Mouse (Mus musculus) heart, postnatal 0 days (tissue): ENCODE results near the gene Map2k4. TPM values are rescaled to one million over a fixed set of nuclear protein-coding genes. Genes with fewer than 3 reads are reported as not detected.

Experiments used
- ATAC-seq: fragments of 200-750 bp; cut with Nextera tagmentation; 2 replicates; pipeline ENCODE4 v1.8.0; 2017; ENCODE audit warnings: low read depth, moderate number of reproducible peaks, moderate library complexity; ENCODE audit not compliant: insufficient read depth
- DNase-seq: peaks from one replicate; pipeline ENCODE4 v3.0.0-alpha.2; 2016; ENCODE audit warnings: low spot score
- H3K27ac ChIP-seq: fragments of 300-500 bp; sonication (generic); 2 replicates; pipeline ENCODE4 v1.5.1; 2014; ENCODE audit warnings: low read depth, mild to moderate bottlenecking
- H3K27me3 ChIP-seq: fragments of 300-500 bp; sonication (generic); 2 replicates; pipeline ENCODE4 v1.6.1; 2014; ENCODE audit warnings: low read length, mixed read lengths; ENCODE audit not compliant: control insufficient read depth, insufficient read depth
- H3K36me3 ChIP-seq: fragments of 300-500 bp; sonication (generic); replicated peaks from 2 replicates; pipeline ENCODE4 v1.6.1; 2014; ENCODE audit warnings: low read length, mixed read lengths; ENCODE audit not compliant: control insufficient read depth, insufficient read depth
- H3K4me1 ChIP-seq: fragments of 300-500 bp; sonication (generic); 2 replicates; pipeline ENCODE4 v1.6.1; 2014; ENCODE audit warnings: antibody characterized with exemption; ENCODE audit not compliant: control insufficient read depth, insufficient read depth
- H3K4me2 ChIP-seq: fragments of 300-500 bp; sonication (generic); 2 replicates; pipeline ENCODE4 v1.6.1; 2014; ENCODE audit warnings: low read depth, mild to moderate bottlenecking, low read length, moderate library complexity
- H3K4me3 ChIP-seq: fragments of 300-500 bp; sonication (generic); 2 replicates; pipeline ENCODE4 v1.5.1; 2014; ENCODE audit warnings: low read depth, low read length
- H3K9ac ChIP-seq: fragments of 300-500 bp; sonication (generic); replicated peaks from 2 replicates; pipeline ENCODE4 v1.6.1; 2014; ENCODE audit warnings: low read depth, low read length, mixed read lengths
- H3K9me3 ChIP-seq: fragments of 300-500 bp; sonication (generic); replicated peaks from 2 replicates; pipeline ENCODE4 v1.6.1; 2016; ENCODE audit warnings: low read length; ENCODE audit not compliant: control insufficient read depth
- CTCF ChIP-seq: IDR thresholded peaks from 2 replicates; pipeline ENCODE4 v1.5.1; 2016; ENCODE audit warnings: antibody characterized with exemption, control low read depth, low read depth
- EP300 ChIP-seq: IDR thresholded peaks from 2 replicates; pipeline ENCODE4 v1.6.1; 2016; ENCODE audit warnings: antibody characterized with exemption, low read depth
- WGBS: fragments of 180-500 bp; shearing (Covaris S2); extraction: QIAGEN DNeasy Blood & Tissue Kit; methylation state at CpG from one replicate; pipeline ENCODE4 v1.1.7; 2014; 5-methylcytosine and 5-hydroxymethylcytosine counted together
- polyA plus RNA-seq: library from polyadenylated mRNA; unstranded; fragments of >200 nt; fragmentation: Nextera tagmentation; extraction: Ambion mirVana; gene quantifications from 2 replicates; pipeline ENCODE4 v1.2.1, GENCODE M21; 2015
- total RNA-seq: library from RNA; depleted of rRNA; stranded (reverse); fragments of >200 nt; gene quantifications from 2 replicates; pipeline ENCODE4 v1.2.3, GENCODE M21; 2014; ENCODE audit warnings: low replicate concordance

Map2k4 gene
- total and polyA plus RNA-seq, 2 experiments from 2014 or later = 55.5 to 105 TPM

- ATAC-seq (no peak), DNase-seq (no peak)
- Histone ChIP-seq H3K9me3 (no peaks in the 10 kb centered on the region), H3K4me1 (peaks cover 4% of the 10 kb centered on the region; the same call in 1 of the 2 replicates), H3K27me3 (no peaks in the 10 kb centered on the region), H3K4me3 (no peak overlapping the region), H3K27ac (no peak overlapping the region), H3K4me2 (no peak overlapping the region), H3K9ac (no peak overlapping the region), H3K36me3 (peaks cover 31% of the 10 kb centered on the region)
- TF ChIP-seq CTCF (no peak), EP300 (no peak)
- WGBS = 87% methylated on average over 9 of the region's 9 CpGs
Observed at GRCm38 (mm10) chr11:65814381-65814780, 26.3 kb upstream of the Map2k4 start.

GRCm38 (mm10) chr11:65812088-65812487 lies 24.0 kb upstream of the Map2k4 start:
- WGBS = 38% methylated on average over 5 of the region's 5 CpGs
- no peak for TF ChIP-seq CTCF
- TF ChIP-seq EP300 = no peak
- Histone ChIP-seq H3K4me2 (no peak overlapping the region), H3K27me3 (no peaks in the 10 kb centered on the region), H3K9ac (no peak overlapping the region), H3K4me3 (no peak overlapping the region), H3K9me3 (no peaks in the 10 kb centered on the region), H3K27ac (no peak overlapping the region), H3K36me3 (peaks cover 23% of the 10 kb centered on the region), H3K4me1 (peaks cover 14% of the 10 kb centered on the region)
- no peak for DNase-seq
- ATAC-seq = no peak

- no peaks in the 10 kb centered on the region for H3K27me3 ChIP-seq
- H3K4me3 ChIP-seq = peak overlapping the region; percentile 75
- H3K4me2 ChIP-seq = peak overlapping the region; percentile 93
- no peak for TF ChIP-seq CTCF
- no peak for TF ChIP-seq EP300
- ATAC-seq (0 out of 2 replicates have a peak, but pooled peaks have one; percentile 1), DNase-seq (no peak)
- 39% methylated on average over 7 of the region's 7 CpGs for WGBS
- H3K9ac ChIP-seq = peak overlapping the region; percentile 79
- H3K27ac ChIP-seq = peak overlapping the region; percentile 95
- H3K4me1 ChIP-seq = peaks cover 14% of the 10 kb centered on the region
- no peaks in the 10 kb centered on the region for H3K9me3 ChIP-seq
- no peaks in the 10 kb centered on the region for H3K36me3 ChIP-seq
Observed at GRCm38 (mm10) chr11:65807601-65808000, 19.5 kb upstream of the Map2k4 start.

- H3K36me3 ChIP-seq = no peaks in the 10 kb centered on the region
- under 1% methylated on average over 57 of the region's 58 CpGs for WGBS
Observed at GRCm38 (mm10) chr11:65806909-65807504, 18.9 kb upstream of the Map2k4 start, which contains the start of gene Zkscan6. Zkscan6 (plus strand) TSS chr11:65807175.

GRCm38 (mm10) chr11:65806321-65806904 lies 18.3 kb upstream of the Map2k4 start:
- WGBS = 1% methylated on average over 20 of the region's 20 CpGs
- H3K4me1 ChIP-seq = peaks cover 10% of the 10 kb centered on the region; the same call in 1 of the 2 replicates
- ATAC-seq (no peak), DNase-seq (no peak)
- H3K9me3 ChIP-seq = no peaks in the 10 kb centered on the region
- peak overlapping the region; percentile 79 for H3K9ac ChIP-seq
- H3K27ac ChIP-seq = peak overlapping the region; percentile 95
- H3K4me3 ChIP-seq = peak overlapping the region; percentile 75
- TF ChIP-seq CTCF (no peak), EP300 (no peak)
- H3K4me2 ChIP-seq = peak overlapping the region; percentile 93
- no peaks in the 10 kb centered on the region for H3K36me3 ChIP-seq
- H3K27me3 ChIP-seq = no peaks in the 10 kb centered on the region

More at GRCm38 (mm10) chr11:65806909-65807504, 18.9 kb upstream of the Map2k4 start, which contains the start of gene Zkscan6:
- DNase-seq (peak; percentile 87), ATAC-seq (peak; percentile 99)
- peak within 1 kb of the TSS; percentile 93 for H3K4me2 ChIP-seq
- peaks cover 14% of the 10 kb centered on the region for H3K4me1 ChIP-seq
- H3K4me3 ChIP-seq = peak within 1 kb of the TSS; percentile 75
- TF ChIP-seq EP300 (no peak), CTCF (no peak)
- no peaks in the 10 kb centered on the region for H3K9me3 ChIP-seq
- H3K9ac ChIP-seq = peak within 1 kb of the TSS; percentile 79
- peak within 1 kb of the TSS; percentile 95 for H3K27ac ChIP-seq
- H3K27me3 ChIP-seq = no peaks in the 10 kb centered on the region
